Mouse (Mus musculus) adrenal gland, postnatal 10 days (tissue): Measurements from ENCODE around the gene Ndufb11. TPM values are rescaled to one million over a fixed set of nuclear protein-coding genes. Genes with fewer than 3 reads are reported as not detected.

ENCODE experiments used
- DNase-seq: peaks from one replicate; pipeline ENCODE4 v3.0.0; 2021; ENCODE audit warnings: mixed read lengths
- long read RNA-seq, 2 experiments: library from polyadenylated mRNA; stranded (forward); transcript quantifications; one replicate each; pipeline ENCODE4 v2.0.0; 2021
- total RNA-seq, 2 experiments: library from RNA; stranded (reverse); gene quantifications; 2 replicates each; pipeline ENCODE4 v1.2.3; 2021

The Ndufb11 gene
- total RNA-seq: 100 to 1,000 TPM; 446 to 511 TPM
- long read RNA-seq, experiment 1, transcript Ndufb11-201 (3 exons, 908 nt): major isoform, 700 of 724 reads
- long read RNA-seq, experiment 1, partial matches to known transcripts: 16 of 724 reads
- long read RNA-seq, experiment 1, other reads (novel, unspliced or antisense): 8 of 724 reads
- long read RNA-seq, experiment 2, transcript Ndufb11-201 (3 exons, 908 nt): major isoform, 487 of 505 reads
- long read RNA-seq, experiment 2, partial matches to known transcripts: 15 of 505 reads
- long read RNA-seq, experiment 2, other reads (novel, unspliced or antisense): 3 of 505 reads

DNA sequence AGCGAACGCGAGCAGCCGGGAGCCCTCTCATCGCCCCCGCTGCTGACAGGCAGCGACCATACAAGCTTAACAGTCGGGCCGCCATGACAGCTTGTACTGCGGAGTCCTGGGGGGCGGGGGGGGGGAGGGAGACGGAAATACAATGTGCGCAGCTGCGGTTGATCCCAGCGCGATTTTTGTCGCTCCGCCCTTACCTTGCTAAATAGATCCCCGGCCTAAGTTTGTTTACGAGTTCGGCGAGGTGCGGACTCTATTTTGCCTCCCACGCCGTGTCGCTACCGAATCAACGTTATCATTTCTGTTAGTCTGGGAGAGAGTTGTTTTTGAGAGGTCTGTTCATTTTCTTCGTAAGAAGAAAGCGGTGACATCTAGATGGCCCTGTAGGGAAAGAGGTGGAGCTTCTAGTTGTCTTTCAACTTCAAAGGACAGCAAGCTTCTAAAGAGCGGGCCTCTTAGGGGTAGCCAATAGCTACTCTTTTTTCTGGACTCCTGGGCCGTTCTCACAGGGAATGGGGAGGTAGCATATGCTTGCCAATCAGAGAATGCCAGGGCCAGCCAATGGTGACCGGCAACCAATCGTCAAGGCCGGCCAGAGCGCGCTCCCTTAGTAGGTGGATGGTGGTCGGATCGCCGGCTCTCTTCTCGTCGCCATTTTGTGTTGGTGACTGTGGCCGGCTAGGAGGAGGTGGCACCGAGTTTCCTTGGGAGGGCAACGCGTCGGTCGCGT, at the start of gene Ndufb11, which contains the start of gene Rbm10:
Gene Ndufb11, minus strand, starts transcription at position 444 of the 727 bp plus-strand sequence.
Gene Rbm10, plus strand, starts transcription at position 328 of the 727 bp plus-strand sequence.
- peak; percentile 81 for DNase-seq

GRCm38 (mm10) chrX:20663444-20663790, 46.0 kb upstream of the Ndufb11 start:
- DNase-seq: peak; percentile 20

DNA sequence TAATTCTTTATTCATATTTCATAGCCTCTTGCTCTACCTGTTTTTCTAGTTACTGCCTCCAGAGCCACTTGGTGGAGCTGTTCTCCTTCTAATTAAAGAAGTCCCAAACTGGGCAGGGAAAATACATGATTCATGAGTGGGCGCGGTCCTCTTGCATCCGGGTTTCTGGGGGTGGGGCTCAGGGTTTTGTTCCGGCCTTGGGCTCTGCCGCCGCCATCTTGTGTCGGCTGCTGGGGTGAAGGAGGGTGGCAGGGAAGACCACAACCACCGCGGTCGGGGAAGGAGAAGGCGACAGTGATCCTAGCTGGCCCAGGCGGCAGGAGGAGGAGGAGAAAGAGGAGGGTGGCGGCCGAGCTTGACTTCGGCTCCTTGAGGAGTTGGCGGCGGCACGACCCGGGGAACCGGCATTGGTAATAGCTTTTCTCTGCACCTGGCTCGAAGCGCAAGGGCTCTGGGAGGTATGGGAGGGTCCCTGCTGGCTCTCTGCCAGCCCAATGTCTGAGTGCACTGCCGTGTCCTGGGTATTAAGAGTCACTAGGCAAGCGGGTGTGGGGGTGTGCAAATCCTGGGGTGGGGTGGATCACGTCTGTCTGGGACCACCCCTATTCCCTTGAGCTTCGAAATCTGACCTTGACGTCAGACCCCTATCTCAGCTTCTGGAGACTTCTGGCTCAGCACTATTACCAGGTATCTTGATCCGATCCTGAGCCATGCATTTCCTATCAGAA, 45.5 kb upstream of the Ndufb11 start:
- peak; percentile 84 for DNase-seq

- DNase-seq: no peak
Measured at GRCm38 (mm10) chrX:20662317-20662715, 44.9 kb upstream of the Ndufb11 start.

GRCm38 (mm10) chrX:20658891-20659406, 41.5 kb upstream of the Ndufb11 start:
- DNase-seq: peak; percentile 13

GRCm38 (mm10) chrX:20658026-20658652, 40.7 kb upstream of the Ndufb11 start, which contains the start of gene Uba1:
TSS of gene Uba1 (plus strand) at chrX:20658326.
- DNase-seq: peak; percentile 79

- DNase-seq: no peak
Measured at GRCm38 (mm10) chrX:20657593-20657992, 40.2 kb upstream of the Ndufb11 start.

- DNase-seq: peak; percentile 12
Measured at GRCm38 (mm10) chrX:20644780-20645179, 27.4 kb upstream of the Ndufb11 start.

DNA sequence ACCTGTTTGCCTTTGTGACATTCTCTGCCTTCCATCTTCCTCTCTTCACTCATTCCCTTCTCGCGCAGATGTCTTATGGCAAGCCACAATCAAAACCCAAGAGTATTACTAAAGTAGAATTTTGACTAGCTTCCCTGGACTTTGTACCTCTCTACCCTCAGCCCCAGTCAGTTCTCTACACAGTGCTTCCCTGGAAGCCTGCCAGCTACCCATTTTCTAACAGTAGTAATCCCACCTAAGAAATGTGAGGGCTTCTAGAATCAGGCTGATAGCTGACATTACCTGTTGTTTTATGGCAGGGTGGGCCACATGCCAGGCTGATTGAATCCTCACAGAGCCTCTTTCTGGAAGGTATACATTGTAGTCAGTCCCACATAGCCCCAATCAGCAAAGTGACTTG, 20.7 kb upstream of the Ndufb11 start:
- no peak for DNase-seq

- DNase-seq: no peak
Measured at GRCm38 (mm10) chrX:20617903-20618399, 532 bp upstream of the Ndufb11 start.

- no peak for DNase-seq
Measured at GRCm38 (mm10) chrX:20616861-20617175, 601 bp downstream of the Ndufb11 start.

GRCm38 (mm10) chrX:20608500-20608899, 8.9 kb downstream of the Ndufb11 start:
- no peak for DNase-seq

DNA sequence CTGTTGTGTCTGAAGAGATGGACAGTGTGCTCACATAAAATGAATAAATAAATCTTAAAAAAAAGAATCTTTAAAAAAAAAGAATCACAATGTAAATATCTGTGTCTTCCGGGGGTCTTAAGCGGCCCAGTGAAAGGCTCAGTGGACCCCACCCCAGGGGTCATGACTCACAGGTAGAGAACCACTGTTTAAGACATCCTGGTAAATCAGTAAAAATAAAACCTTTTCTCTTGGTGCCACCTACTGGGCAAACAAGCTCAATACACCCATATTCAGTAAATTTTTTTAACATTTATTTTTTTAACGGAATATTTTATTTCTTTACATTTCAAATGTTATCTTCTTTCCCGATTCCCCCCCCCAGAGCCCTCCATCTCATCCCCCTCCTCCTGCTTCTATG, 29.5 kb downstream of the Ndufb11 start:
- no peak for DNase-seq

- no peak for DNase-seq
Measured at GRCm38 (mm10) chrX:20573927-20574326, 43.5 kb downstream of the Ndufb11 start.

- DNase-seq: no peak
Measured at GRCm38 (mm10) chrX:20572683-20573082, 44.7 kb downstream of the Ndufb11 start.

DNA sequence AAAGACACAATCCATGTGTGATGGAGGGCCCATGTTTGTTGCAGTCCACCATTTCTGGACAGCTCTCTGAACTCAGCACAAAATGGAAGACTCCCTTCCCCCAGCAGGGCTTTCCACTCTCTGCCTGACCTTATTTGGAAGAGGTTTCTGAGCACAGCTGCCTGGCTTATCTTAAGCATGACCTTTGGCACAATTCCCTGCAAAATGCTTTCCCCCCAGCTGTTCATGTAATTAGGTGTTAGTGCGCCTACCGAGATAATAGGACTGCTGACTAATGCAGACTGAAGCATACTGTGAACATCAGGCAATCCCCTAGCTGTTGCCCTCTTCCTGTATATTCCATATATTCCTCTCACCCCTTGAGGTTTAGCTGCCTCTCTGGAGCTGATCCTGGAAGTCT, 46.4 kb downstream of the Ndufb11 start:
- peak; percentile 10 for DNase-seq

Other genes with a start within 250 kb of the Ndufb11 start
- gene Jade3, start 191.9 kb downstream of the Ndufb11 start, total RNA-seq: 1 to 10 TPM; 4.8 to 6.5 TPM
- 10 to 100 TPM; 40.7 to 74.4 TPM for gene Rgn, start 67.8 kb downstream of the Ndufb11 start, total RNA-seq
- gene Rbm10, start 116 bp downstream of the Ndufb11 start, total RNA-seq: 10 to 100 TPM; 31.3 to 34.2 TPM
- 100 to 1,000 TPM; 307 to 320 TPM for gene Uba1, start 40.7 kb upstream of the Ndufb11 start, total RNA-seq
- 100 to 1,000 TPM; 145 to 183 TPM for gene Cdk16, start 70.3 kb upstream of the Ndufb11 start, total RNA-seq
- 10 to 100 TPM; 18.9 to 28.3 TPM for gene Usp11, start 86.3 kb upstream of the Ndufb11 start, total RNA-seq
- 100 to 1,000 TPM in 1 of 2 experiments, 10 to 100 TPM in 1; 85.2 to 118 TPM for gene Araf, start 180.2 kb upstream of the Ndufb11 start, total RNA-seq